Mouse (Mus musculus): ENCODE data around the gene Ascc2. TPM values are rescaled to one million over a fixed set of nuclear protein-coding genes. Genes with fewer than 3 reads are reported as not detected.

The Ascc2 gene
- 10 to 100 TPM; 22.2 to 25.8 TPM for total RNA-seq (2021)

GRCm38 (mm10) chr11:4637534-4638234 is at the start of gene Ascc2:
Ascc2 (plus strand) TSS chr11:4637747.
- DNase-seq = peak; percentile 85

GRCm38 (mm10) chr11:4591811-4592210 is 45.7 kb upstream of the Ascc2 start:
- DNase-seq = no peak

GRCm38 (mm10) chr11:4593491-4593848 is 44.1 kb upstream of the Ascc2 start:
- no peak for DNase-seq

- peak in 1 of 2 experiments; percentile 36 for DNase-seq
These were observed 43.5 kb upstream of the Ascc2 start for GRCm38 (mm10) chr11:4593849-4594607.

GRCm38 (mm10) chr11:4594608-4595500 is 42.7 kb upstream of the Ascc2 start, which contains the start of gene Mtmr3:
Mtmr3 (minus strand) TSS chr11:4594863.
- DNase-seq = peak; percentile 87 to 89

GRCm38 (mm10) chr11:4598411-4598810 is 39.1 kb upstream of the Ascc2 start:
- no peak for DNase-seq

- DNase-seq = no peak
These were observed 37.6 kb upstream of the Ascc2 start for GRCm38 (mm10) chr11:4599916-4600315.

- no peak for DNase-seq
These were observed 35.7 kb upstream of the Ascc2 start for GRCm38 (mm10) chr11:4601890-4602289.

- DNase-seq = peak in 1 of 2 experiments; percentile 8
These were observed 34.7 kb upstream of the Ascc2 start for GRCm38 (mm10) chr11:4602691-4603441.

- no peak for DNase-seq
These were observed 33.1 kb upstream of the Ascc2 start for GRCm38 (mm10) chr11:4604441-4604840.

- DNase-seq = no peak
These were observed 32.1 kb upstream of the Ascc2 start for GRCm38 (mm10) chr11:4605414-4605813.

GRCm38 (mm10) chr11:4606541-4606940 is 31.0 kb upstream of the Ascc2 start:
- no peak for DNase-seq

GRCm38 (mm10) chr11:4611904-4612303 is 25.6 kb upstream of the Ascc2 start:
- DNase-seq = no peak

- no peak for DNase-seq
These were observed 17.5 kb upstream of the Ascc2 start, which contains the start of gene Gm11032 for GRCm38 (mm10) chr11:4620017-4620485. Gm11032 (plus strand) TSS chr11:4620067.

- no peak for DNase-seq
These were observed 16.9 kb upstream of the Ascc2 start for GRCm38 (mm10) chr11:4620501-4621108.

GRCm38 (mm10) chr11:4621866-4622265 is 15.7 kb upstream of the Ascc2 start:
- DNase-seq = no peak

- no peak for DNase-seq
These were observed 15.0 kb upstream of the Ascc2 start for GRCm38 (mm10) chr11:4622442-4622986.

- no peak for DNase-seq
These were observed 14.6 kb upstream of the Ascc2 start for GRCm38 (mm10) chr11:4622997-4623396.

- no peak for DNase-seq
These were observed 11.6 kb upstream of the Ascc2 start for GRCm38 (mm10) chr11:4625931-4626330.

GRCm38 (mm10) chr11:4627636-4628035 is 9.9 kb upstream of the Ascc2 start:
- no peak for DNase-seq

GRCm38 (mm10) chr11:4629861-4630280 is 7.7 kb upstream of the Ascc2 start:
- DNase-seq = no peak

Data from layer of hippocampus, postnatal 36 days (tissue).